Mouse (Mus musculus) erythroblast, adult 5-6 weeks (primary cell): ENCODE results near the gene Pex14. TPM values are rescaled to one million over a fixed set of nuclear protein-coding genes. Genes with fewer than 3 reads are reported as not detected.
"Not testable (repeated sequence)": the region's sequence is repeated elsewhere in the genome, so short reads cannot be mapped to it uniquely, and the experiment has no call there.

ENCODE experiments used
- ATAC-seq: replicated peaks from 2 replicates; pipeline ENCODE4 v1.8.0; 2016; ENCODE audit warnings: moderate number of reproducible peaks, mild to moderate bottlenecking, moderate TSS enrichment, inconsistent platforms; ENCODE audit not compliant: poor library complexity, low FRiP score, severe bottlenecking
- total RNA-seq, 2 experiments: library from RNA; stranded (forward) in 1 of 2; stranded (reverse) in 1 of 2; fragments of 150-400 nt in 1 of 2; fragments of 200-764, 138-1000 nt in 1 of 2; gene quantifications; 2 replicates each; pipeline versions ENCODE4 v1.2.3 to v1.2.4; 2015 to 2017; ENCODE audit warnings: low replicate concordance in 2 of 2

Gene Pex14
- total RNA-seq, 2 experiments from 2014 or later, result 1.9 to 3.2 TPM

DNA sequence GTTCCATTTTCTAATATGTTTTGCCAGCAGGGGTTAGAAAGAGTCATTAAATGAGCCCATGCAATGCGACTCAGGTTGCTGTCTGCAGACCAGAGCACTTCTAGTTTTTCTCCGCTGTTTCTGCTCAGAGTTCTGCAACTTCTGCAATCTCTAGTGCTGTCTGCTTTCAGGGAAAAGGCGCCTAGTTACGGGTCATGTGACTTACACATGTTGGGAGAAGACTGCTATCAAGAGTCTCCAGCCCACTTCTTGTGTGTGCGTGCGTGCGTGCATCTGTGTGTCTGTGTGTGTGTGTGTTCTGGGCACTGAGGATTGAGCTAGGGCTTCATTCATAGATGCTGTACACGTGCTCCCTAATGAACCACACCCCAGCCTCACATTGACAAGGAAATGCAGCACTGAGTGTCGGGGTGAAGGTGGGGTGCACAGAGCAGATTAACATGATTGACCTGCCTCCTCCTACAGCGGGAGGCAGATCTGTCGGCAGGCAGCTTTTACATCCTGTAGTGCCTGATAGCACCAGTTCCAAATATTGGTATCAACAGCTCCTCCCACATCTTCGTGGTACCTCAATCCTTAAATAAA lies 20.4 kb upstream of the Pex14 start:
- not testable (repeated sequence) for ATAC-seq

DNA sequence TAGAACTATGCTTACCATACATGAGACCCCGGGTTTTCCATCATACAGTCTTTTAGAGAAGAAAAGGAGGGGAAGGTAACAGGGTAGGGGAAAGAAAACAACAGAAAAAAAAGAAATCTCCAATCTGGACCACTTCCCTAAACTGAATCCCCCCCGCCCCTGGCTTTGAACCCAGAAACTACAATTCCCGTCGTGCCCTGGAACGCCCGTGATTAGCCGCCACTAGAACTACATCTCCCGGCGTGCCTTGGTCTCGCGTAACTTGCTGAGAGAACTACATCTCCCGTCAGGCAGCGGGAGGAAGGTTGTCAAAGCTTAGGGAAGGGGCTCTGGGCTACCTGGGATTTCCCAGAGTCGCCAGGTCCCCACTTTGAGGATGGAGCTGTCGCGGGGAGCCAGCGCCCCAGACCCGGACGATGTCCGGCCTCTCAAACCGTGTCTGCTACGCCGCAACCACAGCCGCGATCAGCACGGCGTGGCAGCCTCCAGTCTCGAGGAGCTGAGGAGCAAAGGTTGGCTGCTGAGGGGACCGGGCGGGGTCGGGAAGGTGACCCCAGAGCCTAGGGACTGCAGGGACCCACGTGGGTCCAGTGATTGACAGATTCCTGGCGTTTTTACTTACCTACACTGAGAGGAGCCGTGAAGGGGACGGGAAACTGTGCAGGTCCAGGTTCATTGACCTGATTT lies 4.3 kb upstream of the Pex14 start, which contains the start of gene Dffa:
Gene Dffa (plus strand): TSS at position 272 of the 687 bp plus-strand sequence.
- peak; percentile 95 for ATAC-seq

DNA sequence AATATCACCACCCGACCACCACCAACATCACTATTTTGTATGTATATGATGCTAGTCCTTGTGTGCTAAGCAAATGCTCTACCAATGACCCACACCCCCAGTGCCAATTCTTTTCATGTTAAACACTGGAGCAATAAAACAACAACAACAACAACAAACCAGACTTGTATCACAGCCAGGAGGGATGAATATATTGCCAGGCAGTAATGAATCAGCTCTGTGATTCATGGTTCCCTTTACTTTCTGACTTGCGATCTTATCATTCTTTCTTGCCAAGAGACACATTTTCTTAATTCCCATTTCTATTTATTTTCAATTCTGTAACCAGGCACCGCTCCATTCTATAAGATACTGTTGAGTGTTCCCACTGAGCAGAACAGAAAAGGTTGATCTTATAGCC lies 1.8 kb upstream of the Pex14 start:
- ATAC-seq, result no peak

DNA sequence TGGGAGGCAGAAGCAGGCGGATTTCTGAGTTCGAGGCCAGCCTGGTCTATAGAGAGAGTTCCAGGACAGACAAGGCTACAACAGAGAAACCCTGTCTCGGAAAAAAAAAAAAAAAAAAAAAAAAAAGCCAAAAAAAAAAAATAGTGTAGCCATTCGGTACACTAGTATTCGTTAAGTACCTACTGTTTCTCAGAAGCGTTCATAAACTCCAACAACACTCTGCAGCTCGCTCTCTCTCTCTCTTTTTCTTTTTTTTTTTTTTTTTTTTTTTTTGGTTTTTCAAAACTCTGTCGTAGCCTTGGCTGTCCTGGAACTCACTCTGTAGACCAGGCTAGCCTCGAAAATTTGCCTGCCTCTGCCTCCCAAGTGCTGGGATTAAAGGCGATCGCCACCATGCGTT lies 773 bp upstream of the Pex14 start:
- not testable (repeated sequence) for ATAC-seq

DNA sequence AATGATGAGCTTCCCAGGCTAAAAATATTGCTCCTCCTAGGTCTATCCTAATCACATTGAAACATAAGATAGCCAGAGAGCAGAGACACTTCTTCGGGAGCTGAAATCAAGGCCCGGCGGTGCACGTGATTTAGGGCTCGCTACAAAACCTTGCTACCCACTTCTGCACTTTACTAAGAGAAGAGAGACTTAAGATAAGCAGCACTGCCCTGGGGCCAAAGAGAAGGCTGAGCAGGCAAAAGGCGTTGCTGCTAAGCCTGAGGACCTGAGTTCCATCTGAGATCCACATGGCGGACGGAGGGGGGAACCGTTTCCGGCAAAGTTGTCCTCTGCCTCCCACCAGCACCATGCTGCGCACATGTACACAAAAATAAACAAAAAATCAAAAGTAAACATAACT lies 1.1 kb downstream of the Pex14 start:
- no peak for ATAC-seq

DNA sequence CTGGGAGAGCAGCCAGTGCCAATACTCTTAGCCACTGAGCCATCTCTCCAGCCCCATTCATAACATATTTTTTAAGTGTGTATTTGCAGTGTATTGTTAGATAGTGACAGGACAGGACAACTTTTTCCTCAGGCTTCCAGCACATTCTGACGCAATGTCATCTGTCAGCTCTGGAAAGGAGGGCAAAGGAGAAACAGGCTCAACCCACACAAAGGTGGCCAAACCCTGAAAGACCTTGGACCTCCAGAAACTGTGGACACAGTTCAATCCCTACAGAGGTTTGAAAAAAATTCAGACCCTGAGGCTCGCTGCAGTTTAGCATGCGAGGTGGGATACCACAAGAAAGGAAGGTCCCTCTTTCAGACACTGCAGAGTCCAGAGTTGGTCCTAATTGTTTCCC lies 1.7 kb downstream of the Pex14 start:
- ATAC-seq, result no peak

DNA sequence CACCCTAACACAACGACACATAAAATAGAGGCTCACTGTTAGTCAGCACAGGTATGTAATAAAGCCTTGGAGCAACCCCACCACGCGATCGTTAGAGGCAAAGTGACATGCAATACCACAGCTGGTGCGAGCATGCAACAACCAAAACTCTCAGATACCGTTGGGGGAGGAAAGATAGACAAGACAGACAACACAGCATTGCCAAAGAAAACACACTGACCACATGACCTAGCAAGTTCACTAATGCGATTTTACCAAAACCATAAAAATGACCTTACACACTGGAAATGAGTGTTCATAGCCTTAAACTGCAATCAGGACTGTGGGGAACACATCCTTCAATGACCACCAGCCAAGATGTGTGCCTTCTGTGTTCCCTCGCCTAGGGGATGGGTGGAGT lies 8.3 kb downstream of the Pex14 start:
- no peak for ATAC-seq

DNA sequence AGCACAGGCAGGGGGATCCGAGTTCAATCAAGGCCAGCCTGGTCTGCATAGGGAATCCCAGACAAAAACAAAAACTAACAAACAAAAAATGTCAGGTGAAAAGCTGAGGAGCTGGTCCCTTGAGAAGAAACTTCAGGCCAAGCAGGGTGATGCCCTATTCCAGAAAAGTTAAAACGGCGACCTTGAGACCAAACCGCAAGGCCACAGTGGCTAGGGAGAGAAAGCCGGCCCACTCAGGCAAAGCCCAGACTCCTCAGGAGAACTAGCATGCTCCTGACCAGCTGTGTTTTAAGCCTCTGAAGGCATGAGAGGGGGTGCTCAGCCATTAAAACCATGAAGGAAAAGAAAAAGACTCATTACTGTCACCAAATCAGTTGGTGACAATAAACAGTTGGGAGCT lies 14.3 kb downstream of the Pex14 start:
- no peak for ATAC-seq

DNA sequence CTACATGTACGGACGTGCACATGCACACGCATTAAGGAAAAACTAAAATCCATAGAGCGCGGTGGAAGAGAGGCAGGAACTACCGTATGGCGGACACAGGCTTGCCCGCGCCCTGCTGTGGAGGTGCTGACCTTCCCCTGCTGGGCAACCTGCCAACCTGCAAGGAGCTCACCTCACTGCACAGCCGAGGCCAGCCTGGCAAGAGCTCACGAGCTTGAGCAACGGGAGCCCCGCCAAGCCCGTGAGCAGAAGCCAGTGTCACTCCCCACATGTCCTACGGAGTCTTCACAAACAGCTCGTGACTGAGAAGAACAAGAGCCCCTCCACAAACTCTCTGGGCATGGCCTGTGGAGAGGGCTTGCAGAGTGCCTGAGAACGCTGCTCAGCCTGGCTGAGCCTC lies 18.1 kb downstream of the Pex14 start:
- ATAC-seq, result 0 out of 2 replicates have a peak, but pooled peaks have one; percentile 36

DNA sequence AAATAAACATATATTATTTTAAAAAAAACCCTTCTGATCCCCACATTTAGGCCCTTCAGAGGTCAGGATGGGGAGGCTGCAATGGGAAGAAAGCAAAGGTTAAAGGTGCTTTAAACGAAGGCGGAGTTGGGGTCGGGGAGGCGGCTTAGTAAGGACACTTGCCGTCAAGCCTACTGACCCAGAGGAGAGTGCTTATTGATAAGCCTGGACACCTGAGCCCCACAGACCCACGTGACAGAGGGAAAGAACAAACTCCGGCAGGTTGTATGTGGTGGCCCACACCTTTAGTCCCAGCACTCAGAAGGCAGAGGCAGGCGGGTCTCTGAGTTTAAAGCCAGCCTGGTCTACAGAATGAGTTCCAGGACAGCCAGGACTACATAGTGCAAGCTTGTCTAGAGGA lies 19.6 kb downstream of the Pex14 start:
- no peak for ATAC-seq

DNA sequence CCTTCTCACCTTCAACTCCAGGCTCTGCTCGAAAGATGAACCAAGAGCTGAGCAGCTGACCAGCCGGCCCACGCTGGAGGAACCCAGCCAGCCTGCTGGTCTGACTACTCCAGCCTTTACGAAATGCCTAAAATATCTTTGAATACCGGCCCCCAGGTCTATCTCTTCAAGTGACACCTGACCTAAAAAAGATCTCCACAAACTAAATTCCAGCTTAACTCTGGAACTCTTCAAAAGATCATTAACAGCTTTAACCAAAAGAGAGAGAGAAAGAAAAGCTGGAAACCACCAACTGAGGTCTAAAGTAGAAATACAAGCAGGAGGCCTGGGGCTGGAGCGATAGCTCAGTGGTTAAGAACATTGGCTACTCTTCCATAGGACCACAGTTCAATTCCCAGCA lies 20.0 kb downstream of the Pex14 start:
- ATAC-seq, result no peak

DNA sequence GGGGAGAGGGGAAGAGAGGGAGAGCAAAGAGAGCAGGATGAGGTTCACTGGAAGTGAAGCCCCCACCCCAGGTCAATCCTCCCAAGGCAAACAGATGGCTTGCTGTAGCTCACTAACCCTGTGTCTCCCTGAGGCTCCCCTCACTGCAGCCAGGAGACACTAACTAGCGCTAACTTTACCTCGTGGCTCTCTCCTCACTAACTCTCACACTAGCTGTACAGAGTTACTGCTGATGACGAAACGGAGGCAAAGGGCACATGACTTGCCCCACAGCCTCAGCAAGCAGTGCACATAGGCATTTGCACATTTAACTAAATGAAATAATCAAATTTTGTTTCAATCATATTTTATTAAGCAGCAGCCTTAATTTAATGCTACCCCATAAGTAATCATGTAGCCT lies 21.4 kb downstream of the Pex14 start:
- ATAC-seq, result no peak

DNA sequence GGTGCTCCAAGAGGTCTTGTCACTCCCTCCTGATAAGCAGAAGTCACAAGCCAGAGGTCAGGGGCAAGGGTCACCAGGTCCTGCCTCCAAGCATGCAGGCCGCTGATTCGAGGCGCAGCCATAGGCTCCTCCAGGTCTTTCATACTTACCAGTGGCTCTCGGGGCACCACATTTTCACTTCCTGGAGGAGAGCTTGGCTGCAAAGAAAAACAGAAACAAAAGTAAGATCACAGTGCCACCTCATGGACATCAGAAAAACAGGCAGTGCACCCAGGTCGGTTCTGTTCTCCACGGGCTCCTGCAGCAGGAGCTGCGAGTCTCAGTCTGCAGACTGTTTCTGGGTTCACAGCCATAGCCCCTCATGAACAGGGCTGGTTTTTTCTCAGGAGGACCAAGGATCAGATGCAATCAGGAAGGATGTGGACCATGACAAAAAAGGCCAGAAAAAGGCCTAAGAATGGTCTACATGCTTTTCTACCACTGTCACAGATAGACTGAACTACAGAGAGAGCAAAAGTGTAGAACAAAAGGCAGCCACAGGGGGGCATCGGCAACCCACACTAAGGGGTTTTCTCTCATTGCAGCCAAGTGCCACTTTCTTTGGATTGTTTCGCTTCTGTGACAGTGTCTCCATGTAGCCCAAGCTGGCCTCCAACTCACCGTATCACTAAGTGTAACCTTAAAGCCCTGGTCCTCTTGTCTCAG lies 23.7 kb downstream of the Pex14 start:
- 0 out of 2 replicates have a peak, but pooled peaks have one; percentile 19 for ATAC-seq

DNA sequence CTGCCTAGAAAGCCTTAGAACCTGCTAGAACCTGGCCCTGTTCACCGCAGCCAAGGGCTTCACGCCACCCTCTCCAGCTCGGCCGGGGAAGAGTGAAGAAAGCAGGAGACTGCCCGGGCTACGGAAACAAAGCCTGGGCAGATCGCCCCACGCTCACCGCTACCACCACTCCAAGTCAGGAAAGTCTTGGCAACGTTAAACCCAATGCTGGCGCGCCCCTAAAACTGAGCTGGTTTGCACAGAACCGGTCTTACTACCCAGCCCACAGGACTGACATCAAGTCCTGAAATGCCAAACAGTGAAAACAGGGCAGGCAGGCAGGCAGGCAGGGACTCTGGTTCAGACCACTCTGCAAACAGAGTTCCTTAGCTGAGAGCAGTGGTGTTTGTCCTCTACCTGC lies 24.6 kb downstream of the Pex14 start:
- ATAC-seq, result no peak

DNA sequence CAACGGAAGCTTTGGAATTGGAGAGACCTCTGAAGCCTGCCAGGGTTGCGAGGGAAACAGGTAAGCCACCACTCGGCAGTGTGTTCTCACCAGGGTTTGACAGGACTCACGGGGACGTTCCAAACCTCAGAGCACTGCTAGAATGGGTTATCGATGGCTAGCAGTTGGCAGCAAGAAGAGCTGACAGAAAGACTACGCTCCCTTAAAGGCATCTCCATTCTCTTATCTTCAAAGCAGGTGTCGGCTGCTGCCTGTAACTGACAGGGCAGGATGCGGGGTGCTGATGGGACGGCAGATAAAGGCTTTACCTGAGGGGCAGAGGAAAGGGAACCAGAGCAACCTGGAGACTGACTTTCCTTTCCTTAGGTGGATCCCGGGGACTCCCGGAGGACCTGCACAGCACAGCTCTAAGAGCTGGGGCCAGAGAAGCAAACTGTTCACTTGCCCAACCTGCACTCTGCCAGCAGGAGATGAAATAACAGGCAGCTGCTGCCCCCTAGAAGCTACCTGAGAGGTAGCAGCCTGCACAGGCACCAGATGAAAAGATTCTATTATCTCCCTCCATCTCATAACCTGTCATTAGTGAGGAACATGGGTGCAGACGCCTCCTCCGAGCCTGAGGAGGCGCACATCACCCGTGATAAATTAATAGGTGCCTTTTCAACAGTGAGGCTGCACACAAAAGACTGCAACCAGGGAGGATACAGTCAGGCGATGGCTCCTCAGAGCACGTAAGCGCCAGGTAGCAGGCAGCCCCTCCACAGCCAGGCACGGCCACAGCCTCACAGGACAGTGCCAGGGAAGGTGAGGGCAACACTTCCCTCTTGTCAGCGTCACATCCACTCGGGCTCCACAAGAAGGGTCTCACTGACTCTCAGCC lies 32.8 kb downstream of the Pex14 start:
- no peak for ATAC-seq

DNA sequence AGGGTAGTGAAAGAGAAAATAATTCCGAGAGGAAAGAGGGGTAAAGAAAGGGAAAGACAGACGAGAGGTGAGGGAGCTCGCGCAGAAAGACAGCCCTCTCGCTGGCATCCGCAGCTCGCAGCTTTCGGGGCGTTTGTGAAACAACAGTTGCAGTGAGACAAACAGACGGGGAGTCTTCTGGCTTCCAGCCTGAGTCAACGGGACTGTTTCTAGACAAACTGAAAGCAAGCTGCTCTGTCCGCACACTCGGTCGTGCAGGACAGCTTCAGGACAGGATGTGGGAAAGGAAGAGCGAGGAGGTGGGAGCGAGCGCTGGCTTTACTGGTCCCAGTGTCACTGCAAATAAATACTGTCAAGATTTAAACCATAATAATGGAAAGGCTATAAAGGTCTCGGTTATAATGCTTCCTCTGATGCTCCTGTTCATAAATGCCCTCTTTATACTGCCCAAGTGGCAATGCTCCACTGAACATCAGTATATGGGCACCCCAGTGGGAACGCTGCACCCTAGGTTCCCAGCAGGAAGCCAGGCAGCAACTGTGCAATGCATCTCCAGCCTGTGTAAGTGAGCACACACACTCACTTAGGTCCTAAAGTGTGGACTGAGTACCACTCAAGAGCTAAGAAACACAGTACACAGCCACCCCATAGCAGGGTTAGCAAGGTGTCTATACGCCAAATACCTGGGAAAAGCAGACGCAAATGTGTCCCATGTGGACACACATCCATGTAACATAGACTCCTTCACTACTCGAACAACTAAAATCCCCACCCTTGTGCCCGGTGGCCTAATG lies 35.4 kb downstream of the Pex14 start:
- no peak for ATAC-seq

DNA sequence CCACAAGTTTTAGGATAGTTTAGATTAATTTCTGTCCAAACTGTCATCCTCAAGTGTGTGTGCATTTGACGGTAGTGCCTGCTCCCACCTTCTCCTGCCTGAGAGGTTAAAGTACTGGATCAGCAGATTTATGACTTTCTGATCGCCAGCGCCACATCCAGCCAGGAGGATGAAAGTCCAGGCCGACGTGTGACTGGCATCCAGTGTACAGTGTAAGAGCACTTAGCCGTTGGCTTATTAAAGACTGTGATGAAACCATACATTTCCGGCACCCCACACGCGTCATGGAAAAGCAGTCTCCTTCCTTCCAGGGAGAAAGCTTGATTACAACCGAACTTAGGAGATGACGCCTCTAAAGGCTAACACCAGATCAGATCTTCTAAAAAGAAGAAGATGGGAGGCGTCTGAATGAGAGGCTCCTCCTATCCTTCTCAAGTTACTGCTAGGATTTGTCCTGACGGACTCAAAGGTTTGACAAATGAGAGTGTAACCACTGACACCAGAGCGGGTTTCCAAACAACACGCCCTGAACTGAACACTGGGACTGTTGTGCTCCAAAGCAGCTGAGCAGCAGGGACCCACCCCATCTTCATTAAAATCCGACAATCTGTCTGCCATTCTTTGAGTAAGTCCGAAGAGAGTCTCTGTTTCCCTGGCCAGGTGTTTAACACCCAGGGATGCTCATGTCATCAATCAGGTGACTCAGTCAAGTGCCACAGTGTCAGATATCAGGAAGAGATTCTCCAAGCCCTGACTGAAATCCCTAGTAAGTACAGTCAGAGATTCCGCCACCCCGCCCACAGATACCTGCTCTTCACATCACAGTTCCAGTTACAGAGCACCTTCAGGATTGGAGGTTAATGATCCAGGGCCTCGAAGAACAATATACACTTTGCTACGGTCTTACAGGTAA lies 37.0 kb downstream of the Pex14 start:
- ATAC-seq, result no peak

DNA sequence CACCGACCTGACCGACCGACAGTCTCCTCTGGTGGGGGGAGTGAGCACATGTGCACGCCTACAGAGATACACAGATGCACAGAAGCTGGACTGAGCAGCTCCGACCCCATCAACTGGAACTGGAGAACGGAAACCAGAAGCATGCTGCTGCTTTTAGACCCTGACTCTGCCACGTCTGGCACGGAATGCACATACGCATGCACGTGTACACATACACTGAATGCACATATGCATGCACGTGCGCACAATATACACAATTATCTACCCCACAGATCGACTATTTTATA lies 38.3 kb downstream of the Pex14 start:
- no peak for ATAC-seq
